Mouse (Mus musculus) heart, embryonic 12.5 days (tissue): ENCODE measurements at regions not wholly inside any gene's neighbourhood (a gene's known extent, or its start where the extent isn't known, plus 50 kb on each side); places are given as distances from the start of the nearest gene placed in this dataset.

Experiments used
- ATAC-seq: fragments of 200-750 bp; cut with Nextera tagmentation; 2 replicates; pipeline ENCODE4 v1.8.0; 2017; ENCODE audit warnings: moderate TSS enrichment, moderate library complexity; ENCODE audit not compliant: insufficient number of reproducible peaks, low FRiP score
- H3K27ac ChIP-seq: fragments of 300-500 bp; sonication (generic); 2 replicates; pipeline ENCODE4 v1.5.1; 2016; ENCODE audit warnings: mild to moderate bottlenecking, moderate library complexity; ENCODE audit not compliant: poor library complexity, severe bottlenecking
- H3K27me3 ChIP-seq: fragments of 300-500 bp; sonication (generic); replicated peaks from 2 replicates; pipeline ENCODE4 v1.6.1; 2016; ENCODE audit warnings: mild to moderate bottlenecking, moderate library complexity
- H3K36me3 ChIP-seq: fragments of 300-500 bp; sonication (generic); 2 replicates; pipeline ENCODE4 v1.6.1; 2016; ENCODE audit warnings: mild to moderate bottlenecking, moderate library complexity
- H3K4me1 ChIP-seq: fragments of 300-500 bp; sonication (generic); replicated peaks from 2 replicates; pipeline ENCODE4 v1.6.1; 2016; ENCODE audit warnings: mild to moderate bottlenecking
- H3K4me2 ChIP-seq: fragments of 300-500 bp; sonication (generic); 2 replicates; pipeline ENCODE4 v1.6.1; 2016; ENCODE audit warnings: mild to moderate bottlenecking, moderate library complexity
- H3K4me3 ChIP-seq: fragments of 300-500 bp; sonication (generic); 2 replicates; pipeline ENCODE4 v1.5.1; 2016; ENCODE audit warnings: mild to moderate bottlenecking
- H3K9ac ChIP-seq: fragments of 300-500 bp; sonication (generic); 2 replicates; pipeline ENCODE4 v1.6.1; 2016; ENCODE audit warnings: mild to moderate bottlenecking, moderate library complexity
- H3K9me3 ChIP-seq: fragments of 300-500 bp; sonication (generic); replicated peaks from 2 replicates; pipeline ENCODE4 v1.6.1; 2016; ENCODE audit warnings: mild to moderate bottlenecking, moderate library complexity
- WGBS: fragments of 180-500 bp; shearing (Covaris S2); methylation state at CpG from one replicate; pipeline ENCODE4 v1.1.7; 2016; 5-methylcytosine and 5-hydroxymethylcytosine counted together

- no peak overlapping the region for H3K27ac ChIP-seq
- H3K4me3 ChIP-seq = no peak overlapping the region
- no peak overlapping the region for H3K9ac ChIP-seq
- H3K9me3 ChIP-seq = no peaks in the 10 kb centered on the region
- H3K4me1 ChIP-seq = peaks cover 8% of the 10 kb centered on the region; the same call in 1 of the 2 replicates
- H3K4me2 ChIP-seq = no peak overlapping the region
- 82% methylated on average over 6 of the region's 6 CpGs for WGBS
- no peaks in the 10 kb centered on the region for H3K27me3 ChIP-seq
- no peaks in the 10 kb centered on the region for H3K36me3 ChIP-seq
- ATAC-seq = no peak
Observed at GRCm38 (mm10) chr14:102925769-102926443, 56.5 kb downstream of the Kctd12 start.

- 61% methylated on average over 4 of the region's 4 CpGs for WGBS
- Histone ChIP-seq H3K4me2 (no peak overlapping the region), H3K27me3 (no peaks in the 10 kb centered on the region), H3K36me3 (no peaks in the 10 kb centered on the region), H3K27ac (no peak overlapping the region), H3K9me3 (no peaks in the 10 kb centered on the region), H3K4me1 (peaks cover 8% of the 10 kb centered on the region; the same call in 1 of the 2 replicates), H3K9ac (no peak overlapping the region), H3K4me3 (no peak overlapping the region)
- no peak for ATAC-seq
Observed at GRCm38 (mm10) chr14:102924674-102925073, 57.8 kb downstream of the Kctd12 start.

GRCm38 (mm10) chr14:102922496-102922993, 59.9 kb downstream of the Kctd12 start:
- Histone ChIP-seq H3K4me1 (peaks cover 16% of the 10 kb centered on the region), H3K27me3 (no peaks in the 10 kb centered on the region), H3K36me3 (no peaks in the 10 kb centered on the region), H3K4me3 (no peak overlapping the region), H3K9ac (no peak overlapping the region), H3K27ac (no peak overlapping the region), H3K4me2 (no peak overlapping the region), H3K9me3 (no peaks in the 10 kb centered on the region)
- ATAC-seq = no peak
- 83% methylated on average over 5 of the region's 5 CpGs for WGBS

- Histone ChIP-seq H3K4me1 (peaks cover 17% of the 10 kb centered on the region), H3K9ac (no peak overlapping the region), H3K27me3 (no peaks in the 10 kb centered on the region), H3K36me3 (no peaks in the 10 kb centered on the region), H3K9me3 (no peaks in the 10 kb centered on the region), H3K4me2 (no peak overlapping the region), H3K27ac (no peak overlapping the region), H3K4me3 (no peak overlapping the region)
- WGBS = 67% methylated on average over 6 of the region's 6 CpGs
- ATAC-seq = no peak
Observed at GRCm38 (mm10) chr14:102920415-102920814, 62.0 kb downstream of the Kctd12 start.

GRCm38 (mm10) chr14:102919261-102919801, 63.1 kb downstream of the Kctd12 start:
- Histone ChIP-seq H3K9me3 (no peaks in the 10 kb centered on the region), H3K9ac (no peak overlapping the region), H3K27ac (no peak overlapping the region), H3K27me3 (no peaks in the 10 kb centered on the region), H3K4me2 (no peak overlapping the region), H3K4me1 (peaks cover 9% of the 10 kb centered on the region), H3K4me3 (no peak overlapping the region), H3K36me3 (no peaks in the 10 kb centered on the region)
- no peak for ATAC-seq
- 64% methylated on average over 7 of the region's 7 CpGs for WGBS

GRCm38 (mm10) chr14:102917929-102918328, 64.5 kb downstream of the Kctd12 start:
- H3K4me3 ChIP-seq = no peak overlapping the region
- H3K36me3 ChIP-seq = no peaks in the 10 kb centered on the region
- 19% methylated on average over 1 of the region's 1 CpGs for WGBS
- H3K9me3 ChIP-seq = no peaks in the 10 kb centered on the region
- H3K9ac ChIP-seq = no peak overlapping the region
- no peaks in the 10 kb centered on the region for H3K27me3 ChIP-seq
- H3K4me1 ChIP-seq = peaks cover 9% of the 10 kb centered on the region
- H3K4me2 ChIP-seq = no peak overlapping the region
- peak; percentile 62; the same call in 1 of the 2 replicates for ATAC-seq
- H3K27ac ChIP-seq = no peak overlapping the region

- H3K27me3 ChIP-seq = no peaks in the 10 kb centered on the region
- H3K36me3 ChIP-seq = no peaks in the 10 kb centered on the region
- 83% methylated on average over 4 of the region's 4 CpGs for WGBS
- H3K9ac ChIP-seq = no peak overlapping the region
- H3K9me3 ChIP-seq = no peaks in the 10 kb centered on the region
- H3K4me2 ChIP-seq = no peak overlapping the region
- peaks cover 9% of the 10 kb centered on the region for H3K4me1 ChIP-seq
- no peak for ATAC-seq
- H3K4me3 ChIP-seq = no peak overlapping the region
- no peak overlapping the region for H3K27ac ChIP-seq
Observed at GRCm38 (mm10) chr14:102915918-102916317, 66.5 kb downstream of the Kctd12 start.

- Histone ChIP-seq H3K4me2 (no peak overlapping the region), H3K4me1 (no peaks in the 10 kb centered on the region), H3K27ac (no peak overlapping the region), H3K9ac (no peak overlapping the region), H3K36me3 (no peaks in the 10 kb centered on the region), H3K9me3 (no peaks in the 10 kb centered on the region), H3K27me3 (no peaks in the 10 kb centered on the region), H3K4me3 (no peak overlapping the region)
- WGBS = 74% methylated on average over 3 of the region's 3 CpGs
- ATAC-seq = no peak
Observed at GRCm38 (mm10) chr14:102911582-102911981, 70.9 kb downstream of the Kctd12 start.

GRCm38 (mm10) chr14:102908990-102909389, 73.4 kb downstream of the Kctd12 start:
- H3K27me3 ChIP-seq = no peaks in the 10 kb centered on the region

GRCm38 (mm10) chr14:102907411-102908103, 74.9 kb downstream of the Kctd12 start:
- no peak overlapping the region for H3K9ac ChIP-seq
- ATAC-seq = no peak

More at GRCm38 (mm10) chr14:102908990-102909389, 73.4 kb downstream of the Kctd12 start:
- 64% methylated on average over 3 of the region's 3 CpGs for WGBS
- H3K4me1 ChIP-seq = no peaks in the 10 kb centered on the region
- no peak overlapping the region for H3K27ac ChIP-seq
- H3K4me3 ChIP-seq = no peak overlapping the region
- ATAC-seq = no peak
- H3K9me3 ChIP-seq = no peaks in the 10 kb centered on the region
- no peaks in the 10 kb centered on the region for H3K36me3 ChIP-seq
- no peak overlapping the region for H3K4me2 ChIP-seq
- H3K9ac ChIP-seq = no peak overlapping the region

GRCm38 (mm10) chr14:102906826-102907225, 75.6 kb downstream of the Kctd12 start:
- 67% methylated on average over 6 of the region's 6 CpGs for WGBS

More at GRCm38 (mm10) chr14:102907411-102908103, 74.9 kb downstream of the Kctd12 start:
- Histone ChIP-seq H3K27me3 (no peaks in the 10 kb centered on the region), H3K4me1 (peaks cover 8% of the 10 kb centered on the region), H3K36me3 (no peaks in the 10 kb centered on the region), H3K4me3 (no peak overlapping the region), H3K4me2 (no peak overlapping the region), H3K27ac (no peak overlapping the region), H3K9me3 (no peaks in the 10 kb centered on the region)
- WGBS = 81% methylated on average over 6 of the region's 6 CpGs

More at GRCm38 (mm10) chr14:102906826-102907225, 75.6 kb downstream of the Kctd12 start:
- Histone ChIP-seq H3K36me3 (no peaks in the 10 kb centered on the region), H3K9ac (no peak overlapping the region), H3K27me3 (no peaks in the 10 kb centered on the region), H3K4me3 (no peak overlapping the region), H3K4me2 (no peak overlapping the region), H3K9me3 (no peaks in the 10 kb centered on the region), H3K4me1 (peaks cover 14% of the 10 kb centered on the region), H3K27ac (no peak overlapping the region)
- no peak for ATAC-seq
